Mouse (Mus musculus) bone marrow, adult 2 months (tissue): ENCODE measurements at regions not wholly inside any gene's neighbourhood (a gene's known extent, or its start where the extent isn't known, plus 50 kb on each side); places are given as distances from the start of the nearest gene placed in this dataset.

ENCODE experiments used
- CTCF ChIP-seq: fragments of 200-500 bp; IDR thresholded peaks from 2 replicates; pipeline ENCODE4 v1.5.1; 2011; ENCODE audit warnings: low read length, control low read depth; ENCODE audit not compliant: control insufficient read depth, insufficient read depth
- POLR2A ChIP-seq: fragments of 200-500 bp; IDR thresholded peaks from 2 replicates; pipeline ENCODE4 v1.6.1; 2011; ENCODE audit warnings: low read depth, mild to moderate bottlenecking, control low read depth, low read length, borderline replicate concordance; ENCODE audit not compliant: control insufficient read depth

- no peak for TF ChIP-seq CTCF
- TF ChIP-seq POLR2A, result no peak
Measured at GRCm38 (mm10) chr1:137373509-137374420, 413.5 kb upstream of the Nr5a2 start.
